Mouse (Mus musculus) R1 (cell line): ENCODE results near the gene Cldn34b1.
"Not testable (repeated sequence)": the region's sequence is repeated elsewhere in the genome, so short reads cannot be mapped to it uniquely, and the experiment has no call there.

Source experiments
- DNase-seq: peaks from one replicate; pipeline ENCODE4 v3.0.0-alpha.2; 2018; ENCODE audit warnings: low read depth, low spot score

The Cldn34b1 gene

GRCm38 (mm10) chrX:154890167-154890566 lies at the start of gene Cldn34b1:
Gene Cldn34b1, minus strand, starts transcription at chrX:154890267.
- DNase-seq, result not testable (repeated sequence)

DNA sequence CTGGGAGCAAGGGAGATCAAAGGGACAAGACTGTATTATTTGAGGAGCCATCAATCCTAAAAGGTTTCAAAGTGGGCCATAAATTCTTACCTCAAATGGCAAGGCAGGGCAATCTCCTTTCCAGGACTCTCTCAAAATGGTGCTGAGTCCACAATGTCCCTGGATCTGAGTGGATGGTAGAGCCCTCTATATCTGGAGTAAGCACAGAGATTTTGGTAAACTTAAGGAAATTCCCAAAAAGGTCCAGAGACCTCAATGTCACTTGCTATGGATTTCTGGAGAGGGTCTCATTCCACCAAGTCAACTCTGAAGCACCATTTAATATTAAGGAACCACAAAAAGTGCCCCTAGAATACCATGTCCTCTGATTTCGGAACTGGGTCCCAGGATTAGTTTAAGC lies 45.8 kb upstream of the Cldn34b1 start, which contains the start of gene Magea6:
Gene Magea6 (minus strand): TSS at position 101 of the 400 bp plus-strand sequence.
- DNase-seq, result not testable (repeated sequence)
